Mouse (Mus musculus): ENCODE results near the gene Tnr.

- TF ChIP-seq CTCF (IDR thresholded peaks at IDR 0.05; ENCODE audit: low read depth), result no peak
- TF ChIP-seq EP300 (IDR thresholded peaks at IDR 0.05; ENCODE audit: low read depth), result no peak
Measured at GRCm38 (mm10) chr1:159788312-159788711, 264.7 kb downstream of the Tnr start.
